Mouse (Mus musculus) hindbrain, postnatal 0 days (tissue): ENCODE results near the gene Abtb2. TPM values are rescaled to one million over a fixed set of nuclear protein-coding genes. Genes with fewer than 3 reads are reported as not detected.

ENCODE experiments used
- ATAC-seq: fragments of 200-750 bp; cut with Nextera tagmentation; 2 replicates; pipeline ENCODE4 v1.8.0; 2017; ENCODE audit warnings: mild to moderate bottlenecking, moderate TSS enrichment, moderate library complexity
- DNase-seq: peaks from one replicate; pipeline ENCODE4 v3.0.0-alpha.2; 2015; ENCODE audit warnings: low spot score
- H3K27ac ChIP-seq: fragments of 300-500 bp; sonication (generic); 2 replicates; pipeline ENCODE4 v1.5.1; 2014; ENCODE audit warnings: mild to moderate bottlenecking
- H3K27me3 ChIP-seq: fragments of 300-500 bp; sonication (generic); 2 replicates; pipeline ENCODE4 v1.6.1; 2014; ENCODE audit warnings: low read length, mixed read lengths; ENCODE audit not compliant: insufficient read depth
- H3K36me3 ChIP-seq: fragments of 300-500 bp; sonication (generic); 2 replicates; pipeline ENCODE4 v1.6.1; 2014; ENCODE audit warnings: low read length, mixed read lengths; ENCODE audit not compliant: insufficient read depth
- H3K4me1 ChIP-seq: fragments of 300-500 bp; sonication (generic); 2 replicates; pipeline ENCODE4 v1.6.1; 2014; ENCODE audit warnings: antibody characterized with exemption, low read length, mixed read lengths; ENCODE audit not compliant: insufficient read depth
- H3K4me2 ChIP-seq: fragments of 300-500 bp; sonication (generic); 2 replicates; pipeline ENCODE4 v1.6.1; 2014; ENCODE audit warnings: low read depth, mild to moderate bottlenecking, low read length, moderate library complexity, mixed read lengths
- H3K4me3 ChIP-seq: fragments of 300-500 bp; sonication (generic); 2 replicates; pipeline ENCODE4 v1.5.1; 2014; ENCODE audit warnings: low read length
- H3K9ac ChIP-seq: fragments of 300-500 bp; sonication (generic); replicated peaks from 2 replicates; pipeline ENCODE4 v1.6.1; 2014; ENCODE audit warnings: mild to moderate bottlenecking, low read length, moderate library complexity, mixed read lengths
- H3K9me3 ChIP-seq: fragments of 300-500 bp; sonication (generic); 2 replicates; pipeline ENCODE4 v1.6.1; 2016; ENCODE audit warnings: low read length, mixed read lengths
- CTCF ChIP-seq: IDR thresholded peaks from 2 replicates; pipeline ENCODE4 v1.5.1; 2016; ENCODE audit warnings: antibody characterized with exemption, control low read depth, low read depth
- WGBS: fragments of 180-500 bp; shearing (Covaris S2); extraction: QIAGEN DNeasy Blood & Tissue Kit; methylation state at CpG from one replicate; pipeline ENCODE4 v1.1.7; 2014; 5-methylcytosine and 5-hydroxymethylcytosine counted together
- polyA plus RNA-seq: library from polyadenylated mRNA; unstranded; fragments of >200 nt; fragmentation: Nextera tagmentation; extraction: Ambion mirVana; gene quantifications from 2 replicates; pipeline ENCODE4 v1.2.1, GENCODE M21; 2015
- total RNA-seq: library from RNA; depleted of rRNA; stranded (reverse); fragments of >200 nt; gene quantifications from 2 replicates; pipeline ENCODE4 v1.2.3, GENCODE M21; 2014

The Abtb2 gene
- total and polyA plus RNA-seq, 2 experiments from 2014 or later = 11.7 to 45.9 TPM

- no peak overlapping the region for H3K4me2 ChIP-seq
- no peak for ATAC-seq
- H3K9me3 ChIP-seq = no peaks in the 10 kb centered on the region
- no peak overlapping the region for H3K27ac ChIP-seq
- H3K27me3 ChIP-seq = no peaks in the 10 kb centered on the region
- H3K36me3 ChIP-seq = no peaks in the 10 kb centered on the region
- H3K4me1 ChIP-seq = 0 out of 2 replicates have a peak, but pooled peaks cover 3% of the 10 kb centered on the region
- 72% methylated on average over 2 of the region's 2 CpGs for WGBS
- TF ChIP-seq CTCF = no peak
- H3K9ac ChIP-seq = no peak overlapping the region
- DNase-seq = no peak
- H3K4me3 ChIP-seq = no peak overlapping the region
Observed at GRCm38 (mm10) chr2:103572354-103572753, 6.2 kb downstream of the Abtb2 start.

- H3K4me3 ChIP-seq = no peak overlapping the region
- no peak overlapping the region for H3K27ac ChIP-seq
- no peak overlapping the region for H3K4me2 ChIP-seq
- no peaks in the 10 kb centered on the region for H3K9me3 ChIP-seq
- DNase-seq = no peak
- no peaks in the 10 kb centered on the region for H3K36me3 ChIP-seq
- H3K9ac ChIP-seq = no peak overlapping the region
- no peak for ATAC-seq
- no peaks in the 10 kb centered on the region; the same call in none of the 2 replicates for H3K4me1 ChIP-seq
- WGBS = 89% methylated on average over 3 of the region's 3 CpGs
- TF ChIP-seq CTCF = no peak
- H3K27me3 ChIP-seq = no peaks in the 10 kb centered on the region
Observed at GRCm38 (mm10) chr2:103576371-103576770, 10.3 kb downstream of the Abtb2 start.

GRCm38 (mm10) chr2:103577752-103578662 is 11.9 kb downstream of the Abtb2 start:
- Histone ChIP-seq H3K4me1 (no peaks in the 10 kb centered on the region; the same call in none of the 2 replicates), H3K4me2 (no peak overlapping the region), H3K4me3 (no peak overlapping the region), H3K27ac (no peak overlapping the region), H3K36me3 (no peaks in the 10 kb centered on the region), H3K9ac (no peak overlapping the region), H3K27me3 (no peaks in the 10 kb centered on the region), H3K9me3 (no peaks in the 10 kb centered on the region)
- 69% methylated on average over 7 of the region's 7 CpGs for WGBS
- no peak for ATAC-seq
- TF ChIP-seq CTCF = no peak
- no peak for DNase-seq

- Histone ChIP-seq H3K9ac (no peak overlapping the region), H3K27ac (no peak overlapping the region), H3K9me3 (no peaks in the 10 kb centered on the region), H3K4me1 (no peaks in the 10 kb centered on the region; the same call in none of the 2 replicates), H3K4me3 (no peak overlapping the region), H3K27me3 (no peaks in the 10 kb centered on the region), H3K4me2 (no peak overlapping the region), H3K36me3 (no peaks in the 10 kb centered on the region)
- ATAC-seq (no peak), DNase-seq (no peak)
- 96% methylated on average over 10 of the region's 10 CpGs for WGBS
- TF ChIP-seq CTCF = no peak
Observed at GRCm38 (mm10) chr2:103578663-103579213, 12.6 kb downstream of the Abtb2 start.

- H3K9me3 ChIP-seq = no peaks in the 10 kb centered on the region
Observed at GRCm38 (mm10) chr2:103580756-103581155, 14.6 kb downstream of the Abtb2 start.

GRCm38 (mm10) chr2:103581369-103581897 is 15.3 kb downstream of the Abtb2 start:
- Histone ChIP-seq H3K27ac (no peak overlapping the region), H3K27me3 (no peaks in the 10 kb centered on the region), H3K9ac (no peak overlapping the region), H3K4me3 (no peak overlapping the region), H3K4me2 (no peak overlapping the region), H3K9me3 (no peaks in the 10 kb centered on the region), H3K4me1 (no peaks in the 10 kb centered on the region; the same call in none of the 2 replicates), H3K36me3 (no peaks in the 10 kb centered on the region)
- TF ChIP-seq CTCF = no peak
- ATAC-seq (no peak), DNase-seq (no peak)
- WGBS = 70% methylated on average over 7 of the region's 7 CpGs

More at GRCm38 (mm10) chr2:103580756-103581155, 14.6 kb downstream of the Abtb2 start:
- H3K4me3 ChIP-seq = no peak overlapping the region
- 85% methylated on average over 8 of the region's 8 CpGs for WGBS
- H3K4me2 ChIP-seq = no peak overlapping the region
- no peaks in the 10 kb centered on the region for H3K36me3 ChIP-seq
- no peak for TF ChIP-seq CTCF
- DNase-seq (no peak), ATAC-seq (no peak)
- H3K4me1 ChIP-seq = no peaks in the 10 kb centered on the region; the same call in none of the 2 replicates
- H3K9ac ChIP-seq = no peak overlapping the region
- H3K27me3 ChIP-seq = no peaks in the 10 kb centered on the region
- H3K27ac ChIP-seq = no peak overlapping the region
